Mouse (Mus musculus) embryonic facial prominence, embryonic 13.5 days (tissue): ENCODE measurements around the gene Prrt4. TPM values are rescaled to one million over a fixed set of nuclear protein-coding genes. Genes with fewer than 3 reads are reported as not detected.
"Not testable (repeated sequence)": the region's sequence is repeated elsewhere in the genome, so short reads cannot be mapped to it uniquely, and the experiment has no call there.

Experiments used
- ATAC-seq: fragments of 200-750 bp; cut with Nextera tagmentation; 2 replicates; pipeline ENCODE4 v1.8.0; 2017; ENCODE audit warnings: low read depth; ENCODE audit not compliant: insufficient number of reproducible peaks, insufficient read depth, low FRiP score, low TSS enrichment
- H3K27ac ChIP-seq: fragments of 300-500 bp; sonication (generic); 2 replicates; pipeline ENCODE4 v1.5.1; 2015; ENCODE audit warnings: moderate library complexity, mild to moderate bottlenecking, inconsistent platforms
- H3K27me3 ChIP-seq: fragments of 300-500 bp; sonication (generic); 2 replicates; pipeline ENCODE4 v1.6.1; 2015; ENCODE audit warnings: mild to moderate bottlenecking, inconsistent platforms
- H3K36me3 ChIP-seq: fragments of 300-500 bp; sonication (generic); 2 replicates; pipeline ENCODE4 v1.6.1; 2015; ENCODE audit warnings: mild to moderate bottlenecking, inconsistent platforms
- H3K4me1 ChIP-seq: fragments of 300-500 bp; sonication (generic); 2 replicates; pipeline ENCODE4 v1.6.1; 2015; ENCODE audit warnings: inconsistent platforms
- H3K4me2 ChIP-seq: fragments of 300-500 bp; sonication (generic); 2 replicates; pipeline ENCODE4 v1.6.1; 2015; ENCODE audit warnings: moderate library complexity, mild to moderate bottlenecking, inconsistent platforms
- H3K4me3 ChIP-seq: fragments of 300-500 bp; sonication (generic); 2 replicates; pipeline ENCODE4 v1.5.1; 2015; ENCODE audit warnings: mild to moderate bottlenecking, inconsistent platforms
- H3K9ac ChIP-seq: fragments of 300-500 bp; sonication (generic); 2 replicates; pipeline ENCODE4 v1.6.1; 2015; ENCODE audit warnings: mild to moderate bottlenecking, inconsistent platforms
- H3K9me3 ChIP-seq: fragments of 300-500 bp; sonication (generic); 2 replicates; pipeline ENCODE4 v1.6.1; 2016; ENCODE audit warnings: inconsistent platforms
- WGBS: fragments of 180-500 bp; shearing (Covaris S2); methylation state at CpG from one replicate; pipeline ENCODE4 v1.1.7; 2015; ENCODE audit warnings: mixed read lengths; 5-methylcytosine and 5-hydroxymethylcytosine counted together
- polyA plus RNA-seq: library from polyadenylated mRNA; unstranded; fragments of >200 nt; fragmentation: Nextera tagmentation; extraction: Ambion mirVana; gene quantifications from 2 replicates; pipeline ENCODE4 v1.2.1, GENCODE M21; 2015

Gene Prrt4
- polyA plus RNA-seq, 1 experiment from 2014 or later = 1.3 TPM

GRCm38 (mm10) chr6:29169675-29170062, 9.7 kb downstream of the Prrt4 start:
- ATAC-seq = no peak
- H3K9me3 ChIP-seq = no peaks in the 10 kb centered on the region
- no peak overlapping the region for H3K27ac ChIP-seq
- peak overlapping the region; percentile 74; the same call in 1 of the 2 replicates for H3K9ac ChIP-seq
- peaks cover 83% of the 10 kb centered on the region for H3K27me3 ChIP-seq
- peak overlapping the region; percentile 100 for H3K4me2 ChIP-seq
- WGBS = 5% methylated on average over 12 of the region's 12 CpGs
- H3K4me3 ChIP-seq = peak overlapping the region; percentile 59
- H3K4me1 ChIP-seq = peaks cover 20% of the 10 kb centered on the region
- H3K36me3 ChIP-seq = no peaks in the 10 kb centered on the region

DNA sequence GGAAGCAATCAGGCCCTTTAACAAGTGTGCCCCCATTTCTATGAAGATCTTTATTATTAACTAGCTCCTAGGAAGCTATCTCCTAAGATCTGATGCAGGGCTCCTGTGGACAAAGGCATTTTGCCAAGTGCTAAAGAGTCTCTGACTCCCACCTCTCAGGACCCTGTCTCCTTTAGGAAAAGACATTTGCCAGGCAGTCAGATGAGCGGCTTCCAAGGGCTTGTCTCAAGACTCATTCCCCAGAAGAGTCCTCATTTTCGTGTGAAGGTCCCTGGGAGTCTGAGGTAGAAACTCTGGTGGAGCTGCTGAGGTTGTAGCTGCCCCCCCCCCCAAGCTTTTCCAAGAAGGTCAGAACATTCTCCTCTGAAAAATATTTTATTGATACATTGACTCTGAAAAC, 10.5 kb downstream of the Prrt4 start:
- H3K4me1 ChIP-seq = peaks cover 21% of the 10 kb centered on the region
- H3K4me3 ChIP-seq = no peak overlapping the region
- H3K27me3 ChIP-seq = peaks cover 75% of the 10 kb centered on the region
- no peak overlapping the region for H3K9ac ChIP-seq
- no peak for ATAC-seq
- no peaks in the 10 kb centered on the region for H3K9me3 ChIP-seq
- H3K27ac ChIP-seq = no peak overlapping the region
- H3K4me2 ChIP-seq = no peak overlapping the region
- 51% methylated on average over 2 of the region's 2 CpGs for WGBS
- no peaks in the 10 kb centered on the region for H3K36me3 ChIP-seq

- Histone ChIP-seq H3K4me2 (no peak overlapping the region), H3K36me3 (no peaks in the 10 kb centered on the region), H3K9me3 (no peaks in the 10 kb centered on the region), H3K27ac (no peak overlapping the region), H3K27me3 (peaks cover 49% of the 10 kb centered on the region), H3K4me3 (no peak overlapping the region), H3K4me1 (peaks cover 23% of the 10 kb centered on the region), H3K9ac (no peak overlapping the region)
- no peak for ATAC-seq
- WGBS = 19% methylated on average over 1 of the region's 1 CpGs
Observed at GRCm38 (mm10) chr6:29166196-29166595, 13.2 kb downstream of the Prrt4 start.

- ATAC-seq = peak; percentile 63; the same call in 1 of the 2 replicates
- H3K4me3 ChIP-seq = peak within 1 kb of the TSS; percentile 83
- WGBS = 8% methylated on average over 42 of the region's 42 CpGs
- H3K27ac ChIP-seq = peak within 1 kb of the TSS; percentile 57
- peak within 1 kb of the TSS; percentile 83 for H3K9ac ChIP-seq
- peak within 1 kb of the TSS; percentile 93 for H3K4me2 ChIP-seq
- peaks cover 33% of the 10 kb centered on the region for H3K27me3 ChIP-seq
- H3K36me3 ChIP-seq = peaks cover 8% of the 10 kb centered on the region
- H3K9me3 ChIP-seq = no peaks in the 10 kb centered on the region
- H3K4me1 ChIP-seq = peaks cover 8% of the 10 kb centered on the region
Observed at GRCm38 (mm10) chr6:29164314-29165244, 14.8 kb downstream of the Prrt4 start, which contains the start of gene Rbm28. Rbm28 (minus strand) TSS chr6:29165006.

- H3K36me3 ChIP-seq = peaks cover 41% of the 10 kb centered on the region
- H3K4me1 ChIP-seq, H3K4me3 ChIP-seq, ATAC-seq, H3K27me3 ChIP-seq, H3K9me3 ChIP-seq, H3K4me2 ChIP-seq, H3K27ac ChIP-seq, H3K9ac ChIP-seq: not testable (repeated sequence)
- WGBS = 97% methylated on average over 5 of the region's 5 CpGs
Observed at GRCm38 (mm10) chr6:29161291-29161690, 18.1 kb downstream of the Prrt4 start.

DNA sequence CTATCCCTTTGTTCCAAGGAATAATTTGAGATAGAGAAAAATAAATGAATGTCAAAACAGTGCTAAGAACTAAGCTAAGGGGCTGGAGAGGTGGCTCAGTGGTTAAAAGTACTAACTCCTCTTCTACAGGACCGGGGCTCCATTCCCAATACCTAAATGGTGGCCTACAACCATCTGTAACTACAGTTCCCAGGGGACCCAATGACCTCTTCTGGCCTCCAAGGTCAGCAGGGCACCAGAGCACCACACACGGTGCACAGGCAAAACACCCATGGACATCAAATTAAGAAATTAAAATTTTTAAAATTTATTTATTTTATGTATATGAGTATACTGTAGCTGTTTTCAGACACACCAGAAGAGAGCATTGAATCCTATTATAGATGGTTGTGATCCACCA, 18.6 kb downstream of the Prrt4 start:
- Histone ChIP-seq H3K9me3 (no peaks in the 10 kb centered on the region), H3K4me1 (peaks cover 8% of the 10 kb centered on the region), H3K4me3 (no peak overlapping the region), H3K9ac (no peak overlapping the region), H3K27me3 (no peaks in the 10 kb centered on the region), H3K36me3 (peaks cover 46% of the 10 kb centered on the region), H3K4me2 (no peak overlapping the region), H3K27ac (no peak overlapping the region)
- no peak for ATAC-seq
- WGBS = 82% methylated on average over 2 of the region's 2 CpGs

DNA sequence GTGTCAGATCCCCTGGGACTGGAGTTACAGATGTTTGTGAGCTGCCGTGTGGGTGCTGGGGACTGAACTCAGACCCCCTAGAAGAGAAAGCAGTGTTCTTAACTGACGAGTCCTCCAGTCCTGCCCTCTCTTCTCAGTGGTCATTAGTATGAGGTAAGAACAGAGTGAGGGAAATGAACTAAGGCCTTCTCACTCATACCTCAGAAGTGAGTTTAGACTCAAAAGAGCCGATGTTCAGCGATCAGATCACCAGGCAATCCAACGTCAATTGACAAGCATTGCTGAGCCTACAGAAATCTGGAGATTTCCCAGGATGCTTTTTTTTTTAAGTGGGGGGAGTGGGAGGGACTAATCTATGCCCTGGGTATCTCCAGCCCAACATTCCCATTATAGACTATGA, 23.1 kb downstream of the Prrt4 start:
- ATAC-seq = no peak
- WGBS = 93% methylated on average over 5 of the region's 5 CpGs
- H3K4me3 ChIP-seq = no peak overlapping the region

GRCm38 (mm10) chr6:29150001-29150400, 29.4 kb downstream of the Prrt4 start:
- Histone ChIP-seq H3K9me3 (no peaks in the 10 kb centered on the region), H3K4me1 (no peaks in the 10 kb centered on the region), H3K9ac (no peak overlapping the region), H3K36me3 (peaks cover 61% of the 10 kb centered on the region), H3K4me3 (no peak overlapping the region), H3K4me2 (no peak overlapping the region), H3K27ac (no peak overlapping the region), H3K27me3 (no peaks in the 10 kb centered on the region)
- WGBS = 88% methylated on average over 1 of the region's 1 CpGs
- no peak for ATAC-seq

More for the DNA sequence above, 23.1 kb downstream of the Prrt4 start:
- Histone ChIP-seq H3K36me3 (peaks cover 84% of the 10 kb centered on the region), H3K27me3 (no peaks in the 10 kb centered on the region), H3K9ac (no peak overlapping the region), H3K27ac (no peak overlapping the region), H3K4me1 (no peaks in the 10 kb centered on the region), H3K9me3 (no peaks in the 10 kb centered on the region), H3K4me2 (no peak overlapping the region)

DNA sequence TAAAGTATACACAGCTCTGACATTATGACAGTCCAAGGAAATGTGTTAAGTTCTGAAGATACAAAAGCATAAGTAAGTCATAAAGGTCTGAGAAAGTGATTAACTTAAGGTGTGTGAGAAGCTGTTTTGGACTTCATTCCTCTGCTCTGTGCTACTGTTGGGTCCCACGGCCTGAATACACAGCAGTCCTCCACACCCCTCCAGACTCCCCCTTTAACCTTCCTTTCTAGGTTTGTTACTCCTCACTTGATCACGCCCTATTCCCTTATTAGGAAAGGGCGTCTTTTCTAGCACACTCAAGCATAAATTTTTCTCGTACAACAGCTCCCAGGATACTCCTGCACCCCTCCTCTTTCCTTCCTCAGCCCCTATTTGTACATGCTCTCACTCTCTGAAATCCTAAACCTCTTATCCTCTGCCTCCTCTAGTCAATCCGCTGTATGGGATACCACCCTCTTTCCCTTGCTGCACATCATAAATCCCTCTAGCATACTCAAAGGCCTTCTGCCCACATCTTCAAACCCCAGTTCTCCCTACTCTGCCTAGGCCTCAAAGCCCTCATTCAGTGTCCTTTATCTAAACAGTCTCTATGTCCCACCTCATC, 31.9 kb downstream of the Prrt4 start:
- H3K4me1 ChIP-seq = no peaks in the 10 kb centered on the region
- 83% methylated on average over 5 of the region's 5 CpGs for WGBS
- H3K36me3 ChIP-seq = peaks cover 48% of the 10 kb centered on the region
- no peak overlapping the region for H3K27ac ChIP-seq
- H3K27me3 ChIP-seq = no peaks in the 10 kb centered on the region
- no peak overlapping the region for H3K4me3 ChIP-seq
- no peak for ATAC-seq
- H3K9me3 ChIP-seq = no peaks in the 10 kb centered on the region
- no peak overlapping the region for H3K9ac ChIP-seq
- H3K4me2 ChIP-seq = no peak overlapping the region

DNA sequence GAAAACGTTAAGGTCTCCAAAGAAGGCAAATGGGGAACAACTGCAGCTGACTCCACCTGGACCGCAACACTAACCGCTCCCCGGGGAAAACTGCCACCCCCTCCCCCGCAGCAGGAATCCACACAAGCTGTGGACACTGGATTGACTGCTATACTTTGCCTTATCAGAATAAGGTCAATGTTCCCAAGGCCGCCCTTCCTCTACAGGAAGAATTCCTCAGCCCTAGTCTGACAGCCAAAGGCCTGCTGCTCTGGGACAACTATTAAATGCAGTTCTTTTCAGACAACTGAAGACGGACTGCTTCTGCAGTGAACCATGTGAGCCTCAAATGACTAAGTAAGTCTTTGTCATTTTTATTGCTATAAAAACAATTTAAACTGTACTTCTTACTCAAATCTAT, 32.7 kb downstream of the Prrt4 start:
- H3K4me1 ChIP-seq = no peaks in the 10 kb centered on the region
- WGBS = 82% methylated on average over 7 of the region's 7 CpGs
- H3K9me3 ChIP-seq = no peaks in the 10 kb centered on the region
- H3K4me3 ChIP-seq = no peak overlapping the region
- no peak overlapping the region for H3K9ac ChIP-seq
- no peaks in the 10 kb centered on the region for H3K27me3 ChIP-seq
- no peak for ATAC-seq
- no peak overlapping the region for H3K4me2 ChIP-seq
- no peak overlapping the region for H3K27ac ChIP-seq
- peaks cover 44% of the 10 kb centered on the region for H3K36me3 ChIP-seq

GRCm38 (mm10) chr6:29145456-29146307, 33.7 kb downstream of the Prrt4 start:
- Histone ChIP-seq H3K4me2 (no peak overlapping the region), H3K4me3 (no peak overlapping the region), H3K4me1 (no peaks in the 10 kb centered on the region), H3K27ac (no peak overlapping the region), H3K36me3 (peaks cover 45% of the 10 kb centered on the region), H3K9ac (no peak overlapping the region), H3K9me3 (no peaks in the 10 kb centered on the region), H3K27me3 (no peaks in the 10 kb centered on the region)
- ATAC-seq = no peak
- WGBS = 78% methylated on average over 12 of the region's 12 CpGs
